Mouse (Mus musculus): ENCODE data around the gene Klhl12. TPM values are rescaled to one million over a fixed set of nuclear protein-coding genes. Genes with fewer than 3 reads are reported as not detected.
A peak's percentile ranks its signal among the peaks of the same experiment; 100 is the strongest.
"Not testable (repeated sequence)": the region's sequence is repeated elsewhere in the genome, so short reads cannot be mapped to it uniquely, and the experiment has no call there.

The Klhl12 gene
- polyA plus RNA-seq, 1 experiment from 2014 or later = 31.7 TPM

GRCm38 (mm10) chr1:134495991-134496390, 40.7 kb downstream of the Klhl12 start:
- Histone ChIP-seq H3K27me3 (no peaks in the 10 kb centered on the region), H3K4me2 (peak overlapping the region; percentile 71), H3K9ac (peak overlapping the region; percentile 75), H3K9me3 (no peaks in the 10 kb centered on the region), H3K4me3 (peak overlapping the region; percentile 63), H3K27ac (no peak overlapping the region), H3K4me1 (peaks cover 9% of the 10 kb centered on the region), H3K36me3 (peaks cover 11% of the 10 kb centered on the region; the same call in 1 of the 2 replicates)
- no peak for ATAC-seq (ENCODE audit: insufficient number of reproducible peaks, insufficient read depth, low FRiP score, low TSS enrichment, low read depth)
- WGBS = 75% methylated on average over 10 of the region's 10 CpGs

- ATAC-seq (ENCODE audit: insufficient number of reproducible peaks, insufficient read depth, low FRiP score, low TSS enrichment, low read depth) = no peak
- H3K4me2 ChIP-seq = no peak overlapping the region
- no peak overlapping the region for H3K4me3 ChIP-seq
- no peaks in the 10 kb centered on the region for H3K9me3 ChIP-seq
- H3K4me1 ChIP-seq = peaks cover 3% of the 10 kb centered on the region
- no peaks in the 10 kb centered on the region for H3K27me3 ChIP-seq
- H3K9ac ChIP-seq = no peak overlapping the region
- H3K36me3 ChIP-seq = peaks cover 31% of the 10 kb centered on the region
- H3K27ac ChIP-seq = no peak overlapping the region
- WGBS = 100% methylated on average over 1 of the region's 1 CpGs
These were observed 45.6 kb downstream of the Klhl12 start for GRCm38 (mm10) chr1:134500916-134501315.

GRCm38 (mm10) chr1:134506201-134506600, 50.9 kb downstream of the Klhl12 start:
- peaks cover 56% of the 10 kb centered on the region for H3K36me3 ChIP-seq
- no peak overlapping the region for H3K27ac ChIP-seq
- WGBS = 91% methylated on average over 8 of the region's 8 CpGs
- no peak overlapping the region for H3K9ac ChIP-seq
- no peaks in the 10 kb centered on the region for H3K9me3 ChIP-seq
- H3K4me1 ChIP-seq = no peaks in the 10 kb centered on the region
- no peak for ATAC-seq (ENCODE audit: insufficient number of reproducible peaks, insufficient read depth, low FRiP score, low TSS enrichment, low read depth)
- no peak overlapping the region for H3K4me2 ChIP-seq
- H3K27me3 ChIP-seq = no peaks in the 10 kb centered on the region
- H3K4me3 ChIP-seq = no peak overlapping the region

DNA sequence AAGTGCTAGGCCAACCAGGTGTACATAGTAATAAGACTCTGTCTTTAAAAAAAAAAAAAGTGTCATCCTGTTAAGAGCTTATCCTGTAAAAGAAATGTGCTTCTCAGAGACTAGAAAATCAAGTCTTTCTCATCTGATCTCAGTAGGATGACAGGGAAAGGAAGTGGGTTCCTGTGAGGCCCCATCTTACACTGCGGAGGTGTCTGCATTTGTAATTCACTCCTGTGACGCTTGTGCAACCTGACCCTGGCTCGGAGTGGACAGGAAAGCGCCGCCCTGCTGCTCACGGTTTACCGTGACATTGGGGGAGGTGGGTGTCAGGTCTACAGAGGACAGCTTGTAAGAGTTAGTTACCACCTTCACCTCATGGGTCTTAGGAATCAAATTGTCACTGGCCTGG, 54.7 kb downstream of the Klhl12 start:
- Histone ChIP-seq H3K27ac (no peak overlapping the region), H3K4me2 (no peak overlapping the region), H3K4me3 (no peak overlapping the region), H3K36me3 (peaks cover 40% of the 10 kb centered on the region), H3K4me1 (peaks cover 19% of the 10 kb centered on the region), H3K27me3 (peaks cover 36% of the 10 kb centered on the region), H3K9ac (no peak overlapping the region), H3K9me3 (no peaks in the 10 kb centered on the region)
- no peak for ATAC-seq (ENCODE audit: insufficient number of reproducible peaks, insufficient read depth, low FRiP score, low TSS enrichment, low read depth)
- 47% methylated on average over 7 of the region's 7 CpGs for WGBS

- WGBS = 47% methylated on average over 4 of the region's 4 CpGs
These were observed 56.9 kb downstream of the Klhl12 start for GRCm38 (mm10) chr1:134512183-134512582.

GRCm38 (mm10) chr1:134512584-134512983, 57.3 kb downstream of the Klhl12 start:
- H3K9ac ChIP-seq = no peak overlapping the region
- WGBS = 47% methylated on average over 6 of the region's 6 CpGs
- ATAC-seq (ENCODE audit: insufficient number of reproducible peaks, insufficient read depth, low FRiP score, low TSS enrichment, low read depth) = no peak
- no peak overlapping the region for H3K4me3 ChIP-seq
- no peaks in the 10 kb centered on the region for H3K9me3 ChIP-seq
- peaks cover 35% of the 10 kb centered on the region for H3K4me1 ChIP-seq
- peak overlapping the region; percentile 76 for H3K4me2 ChIP-seq
- H3K27ac ChIP-seq = no peak overlapping the region
- H3K27me3 ChIP-seq = peaks cover 38% of the 10 kb centered on the region
- H3K36me3 ChIP-seq = peaks cover 15% of the 10 kb centered on the region

More at GRCm38 (mm10) chr1:134512183-134512582, 56.9 kb downstream of the Klhl12 start:
- ATAC-seq (ENCODE audit: insufficient number of reproducible peaks, insufficient read depth, low FRiP score, low TSS enrichment, low read depth) = no peak
- Histone ChIP-seq H3K36me3 (peaks cover 19% of the 10 kb centered on the region), H3K9ac (no peak overlapping the region), H3K9me3 (no peaks in the 10 kb centered on the region), H3K4me2 (no peak overlapping the region), H3K27ac (no peak overlapping the region), H3K4me1 (peaks cover 34% of the 10 kb centered on the region), H3K4me3 (no peak overlapping the region), H3K27me3 (peaks cover 38% of the 10 kb centered on the region)

DNA sequence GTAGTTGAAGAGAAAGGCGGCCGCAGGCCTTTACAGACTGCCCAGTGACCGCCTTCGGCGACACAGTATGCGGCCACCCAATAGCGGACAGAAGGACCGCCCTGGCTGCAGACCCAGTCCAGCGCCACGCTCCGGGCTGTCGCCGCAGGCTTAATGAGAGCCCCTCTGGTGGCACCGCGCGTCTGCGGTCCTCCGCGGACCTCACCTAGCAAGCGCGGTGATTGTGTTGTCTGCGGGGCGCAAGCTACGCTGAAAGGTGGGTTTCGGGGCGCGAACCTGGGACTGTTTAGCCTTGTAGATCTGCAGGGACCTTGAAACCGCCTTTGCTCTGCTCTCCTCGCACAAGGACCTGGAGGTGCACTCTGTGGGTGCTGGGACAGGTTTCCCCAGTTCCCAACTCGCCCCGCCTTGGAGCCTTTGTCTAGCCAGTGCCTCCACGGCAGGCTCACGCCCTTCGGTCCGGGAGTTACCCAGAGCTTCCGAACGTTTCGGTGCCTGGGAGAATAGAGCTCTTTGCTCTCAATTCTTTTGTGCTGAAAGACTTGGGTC, 58.1 kb downstream of the Klhl12 start:
- Histone ChIP-seq H3K4me3 (peak overlapping the region; percentile 43), H3K36me3 (peaks cover 7% of the 10 kb centered on the region), H3K27ac (no peak overlapping the region; the same call in 1 of the 2 replicates), H3K9me3 (no peaks in the 10 kb centered on the region), H3K9ac (peak overlapping the region; percentile 54), H3K4me1 (peaks cover 35% of the 10 kb centered on the region), H3K4me2 (peak overlapping the region; percentile 76), H3K27me3 (peaks cover 38% of the 10 kb centered on the region)
- WGBS = 2% methylated on average over 38 of the region's 38 CpGs
- ATAC-seq (ENCODE audit: insufficient number of reproducible peaks, insufficient read depth, low FRiP score, low TSS enrichment, low read depth) = no peak; the same call in 1 of the 2 replicates

DNA sequence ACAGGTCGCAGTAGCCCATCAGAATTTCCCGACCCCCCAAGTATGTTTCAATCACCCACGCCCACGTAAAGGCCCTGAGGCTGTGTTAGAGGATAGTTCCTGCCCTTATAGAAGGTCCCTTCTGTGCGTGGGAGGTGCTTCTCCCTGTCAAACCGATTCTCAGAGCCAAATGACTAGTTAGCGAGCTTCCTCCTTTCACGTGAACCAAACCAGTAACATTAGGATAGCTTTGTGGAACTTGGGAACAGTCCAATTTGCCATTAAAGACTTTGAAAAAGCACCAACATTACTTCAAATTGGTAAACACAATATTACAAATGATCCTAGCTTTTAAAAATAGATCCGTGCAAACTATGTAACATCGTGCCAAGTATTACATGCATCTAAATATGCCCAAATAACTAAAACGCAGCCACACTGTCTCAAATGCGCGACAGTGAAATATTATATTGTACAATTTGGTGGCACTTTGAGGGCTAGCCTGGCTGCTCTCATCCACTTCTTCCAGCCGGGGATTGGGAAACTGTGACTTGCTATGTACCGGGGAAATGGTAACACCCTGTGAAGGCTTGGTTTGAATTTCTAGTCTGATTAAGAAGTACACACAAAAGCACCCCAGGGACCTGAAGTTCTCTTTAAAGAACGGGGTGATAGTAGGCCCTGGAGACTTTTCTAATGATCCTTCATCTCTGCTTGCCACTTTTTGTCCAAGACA, 58.7 kb downstream of the Klhl12 start:
- 36% methylated on average over 16 of the region's 16 CpGs for WGBS
- Histone ChIP-seq H3K27me3 (peaks cover 38% of the 10 kb centered on the region), H3K27ac (no peak overlapping the region; the same call in 1 of the 2 replicates), H3K9me3 (no peaks in the 10 kb centered on the region), H3K4me1 (peaks cover 38% of the 10 kb centered on the region), H3K4me2 (peak overlapping the region; percentile 76), H3K36me3 (peaks cover 5% of the 10 kb centered on the region; the same call in 1 of the 2 replicates), H3K9ac (peak overlapping the region; percentile 54; the same call in 1 of the 2 replicates), H3K4me3 (peak overlapping the region; percentile 43)
- no peak for ATAC-seq (ENCODE audit: insufficient number of reproducible peaks, insufficient read depth, low FRiP score, low TSS enrichment, low read depth)

DNA sequence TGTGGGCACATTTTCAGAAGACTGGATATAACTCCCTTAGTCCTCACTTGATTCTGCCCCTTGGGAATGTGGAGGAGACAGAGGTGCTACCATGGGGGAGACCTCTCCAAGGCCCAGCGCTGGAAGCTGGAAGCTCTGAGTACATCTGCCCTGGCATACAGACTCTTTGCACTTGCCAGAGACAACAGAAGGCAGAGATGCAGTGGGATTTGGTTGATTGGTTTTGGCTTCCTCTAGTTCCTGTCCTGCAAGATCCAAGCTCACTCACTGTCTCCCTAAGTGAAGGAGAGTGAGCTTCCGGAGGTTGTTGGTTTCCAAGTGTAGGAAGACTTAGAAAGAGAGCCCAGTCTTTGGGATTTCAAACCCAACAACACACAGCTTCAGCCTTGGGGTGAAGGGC, 60.6 kb downstream of the Klhl12 start:
- WGBS = 77% methylated on average over 2 of the region's 2 CpGs
- no peak for ATAC-seq (ENCODE audit: insufficient number of reproducible peaks, insufficient read depth, low FRiP score, low TSS enrichment, low read depth)
- Histone ChIP-seq H3K4me3 (no peak overlapping the region), H3K4me1 (peaks cover 38% of the 10 kb centered on the region), H3K9ac (no peak overlapping the region), H3K9me3 (no peaks in the 10 kb centered on the region), H3K27me3 (peaks cover 38% of the 10 kb centered on the region), H3K36me3 (no peaks in the 10 kb centered on the region), H3K4me2 (no peak overlapping the region), H3K27ac (peak overlapping the region; percentile 58)

DNA sequence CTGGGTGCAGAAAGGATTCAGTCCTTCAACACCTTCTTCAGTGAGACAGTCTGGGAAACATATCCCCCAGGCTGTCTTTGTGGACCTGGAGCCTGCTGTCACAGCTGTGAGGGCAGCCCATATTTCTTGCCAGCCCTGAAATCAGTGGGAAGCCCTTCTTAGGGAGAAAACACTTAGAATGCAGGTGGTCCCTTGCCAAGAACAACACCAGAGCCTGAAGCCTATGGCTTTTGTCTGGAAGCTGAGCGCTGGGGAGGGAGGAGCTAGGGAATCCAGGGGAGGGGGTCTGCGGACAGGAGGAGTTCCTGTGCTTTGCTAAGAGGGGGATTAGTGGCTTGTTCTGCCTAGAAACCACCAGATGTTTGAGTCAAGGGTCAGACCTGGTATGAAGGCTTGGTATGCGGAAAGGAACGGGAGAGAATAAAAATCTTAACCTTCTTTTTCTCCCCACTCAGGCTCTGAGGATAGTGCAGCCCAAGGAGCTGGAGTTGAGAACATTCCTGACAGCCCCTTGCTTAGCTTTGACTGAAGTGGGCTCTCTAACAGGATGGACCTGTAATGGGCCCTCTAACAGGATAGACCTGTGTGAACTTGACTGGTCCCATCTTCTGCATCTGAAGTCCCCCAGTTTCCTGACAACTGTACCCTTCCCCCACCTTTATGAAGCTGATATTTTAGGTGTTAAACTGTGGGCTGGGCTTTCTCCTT, 61.3 kb downstream of the Klhl12 start:
- peaks cover 38% of the 10 kb centered on the region for H3K4me1 ChIP-seq
- no peak overlapping the region for H3K4me2 ChIP-seq
- H3K9ac ChIP-seq = no peak overlapping the region
- peak overlapping the region; percentile 58 for H3K27ac ChIP-seq
- peak; percentile 68 for ATAC-seq (ENCODE audit: insufficient number of reproducible peaks, insufficient read depth, low FRiP score, low TSS enrichment, low read depth)
- no peaks in the 10 kb centered on the region for H3K36me3 ChIP-seq
- no peak overlapping the region for H3K4me3 ChIP-seq
- WGBS = 10% methylated on average over 4 of the region's 4 CpGs
- peaks cover 35% of the 10 kb centered on the region for H3K27me3 ChIP-seq
- H3K9me3 ChIP-seq = no peaks in the 10 kb centered on the region

- H3K4me1 ChIP-seq = peaks cover 33% of the 10 kb centered on the region
- H3K4me3 ChIP-seq; H3K4me2 ChIP-seq; H3K36me3 ChIP-seq; H3K9ac ChIP-seq; H3K9me3 ChIP-seq; H3K27ac ChIP-seq; ATAC-seq (ENCODE audit: insufficient number of reproducible peaks, insufficient read depth, low FRiP score, low TSS enrichment, low read depth): not testable (repeated sequence)
- WGBS = 95% methylated on average over 14 of the region's 14 CpGs
- H3K27me3 ChIP-seq = peaks cover 23% of the 10 kb centered on the region
These were observed 62.5 kb downstream of the Klhl12 start for GRCm38 (mm10) chr1:134517841-134518240.
